Mouse (Mus musculus) forebrain, postnatal 0 days (tissue): ENCODE measurements around the gene Irak4. TPM values are rescaled to one million over a fixed set of nuclear protein-coding genes. Genes with fewer than 3 reads are reported as not detected.

Source experiments
- ATAC-seq: fragments of 200-750 bp; cut with Nextera tagmentation; 2 replicates; pipeline ENCODE4 v1.8.0; 2017; ENCODE audit warnings: mild to moderate bottlenecking, moderate library complexity
- DNase-seq: peaks from one replicate; pipeline ENCODE4 v3.0.0-alpha.2; 2015
- H3K27ac ChIP-seq: fragments of 300-500 bp; sonication (generic); 2 replicates; pipeline ENCODE4 v1.5.1; 2014; ENCODE audit warnings: low read depth, mild to moderate bottlenecking, antibody characterized with exemption, low read length, moderate library complexity, mixed read lengths
- H3K27me3 ChIP-seq: fragments of 300-500 bp; sonication (generic); 2 replicates; pipeline ENCODE4 v1.6.1; 2014; ENCODE audit warnings: mild to moderate bottlenecking, low read length, mixed read lengths; ENCODE audit not compliant: insufficient read depth
- H3K36me3 ChIP-seq: fragments of 300-500 bp; sonication (generic); 2 replicates; pipeline ENCODE4 v1.6.1; 2014; ENCODE audit warnings: mild to moderate bottlenecking, moderate library complexity; ENCODE audit not compliant: insufficient read depth
- H3K4me1 ChIP-seq: fragments of 300-500 bp; sonication (generic); 2 replicates; pipeline ENCODE4 v1.6.1; 2014; ENCODE audit warnings: antibody characterized with exemption; ENCODE audit not compliant: insufficient read depth
- H3K4me2 ChIP-seq: fragments of 300-500 bp; sonication (generic); 2 replicates; pipeline ENCODE4 v1.6.1; 2014; ENCODE audit warnings: low read depth, mild to moderate bottlenecking, moderate library complexity
- H3K4me3 ChIP-seq: fragments of 300-500 bp; sonication (generic); 2 replicates; pipeline ENCODE4 v1.5.1; 2014; ENCODE audit warnings: low read depth, low read length, mixed read lengths
- H3K9ac ChIP-seq: fragments of 300-500 bp; sonication (generic); 2 replicates; pipeline ENCODE4 v1.6.1; 2014; ENCODE audit warnings: mild to moderate bottlenecking
- H3K9me3 ChIP-seq: fragments of 300-500 bp; sonication (generic); 2 replicates; pipeline ENCODE4 v1.6.1; 2016; ENCODE audit warnings: low read length
- CTCF ChIP-seq: sonication (generic); IDR thresholded peaks from 2 replicates; pipeline ENCODE4 v1.5.1; 2016; ENCODE audit warnings: antibody characterized with exemption, control low read depth, low read depth
- WGBS: fragments of 180-500 bp; shearing (Covaris S2); extraction: QIAGEN DNeasy Blood & Tissue Kit; methylation state at CpG from one replicate; pipeline ENCODE4 v1.1.7; 2014; 5-methylcytosine and 5-hydroxymethylcytosine counted together
- polyA plus RNA-seq: library from polyadenylated mRNA; unstranded; fragments of >200 nt; fragmentation: Nextera tagmentation; extraction: Ambion mirVana; gene quantifications from 2 replicates; pipeline ENCODE4 v1.2.1, GENCODE M21; 2015
- total RNA-seq: library from RNA; depleted of rRNA; stranded (reverse); fragments of >200 nt; gene quantifications from 2 replicates; pipeline ENCODE4 v1.2.3, GENCODE M21; 2014

The Irak4 gene
- total and polyA plus RNA-seq, 2 experiments from 2014 or later: 1.7 to 2.3 TPM

DNA sequence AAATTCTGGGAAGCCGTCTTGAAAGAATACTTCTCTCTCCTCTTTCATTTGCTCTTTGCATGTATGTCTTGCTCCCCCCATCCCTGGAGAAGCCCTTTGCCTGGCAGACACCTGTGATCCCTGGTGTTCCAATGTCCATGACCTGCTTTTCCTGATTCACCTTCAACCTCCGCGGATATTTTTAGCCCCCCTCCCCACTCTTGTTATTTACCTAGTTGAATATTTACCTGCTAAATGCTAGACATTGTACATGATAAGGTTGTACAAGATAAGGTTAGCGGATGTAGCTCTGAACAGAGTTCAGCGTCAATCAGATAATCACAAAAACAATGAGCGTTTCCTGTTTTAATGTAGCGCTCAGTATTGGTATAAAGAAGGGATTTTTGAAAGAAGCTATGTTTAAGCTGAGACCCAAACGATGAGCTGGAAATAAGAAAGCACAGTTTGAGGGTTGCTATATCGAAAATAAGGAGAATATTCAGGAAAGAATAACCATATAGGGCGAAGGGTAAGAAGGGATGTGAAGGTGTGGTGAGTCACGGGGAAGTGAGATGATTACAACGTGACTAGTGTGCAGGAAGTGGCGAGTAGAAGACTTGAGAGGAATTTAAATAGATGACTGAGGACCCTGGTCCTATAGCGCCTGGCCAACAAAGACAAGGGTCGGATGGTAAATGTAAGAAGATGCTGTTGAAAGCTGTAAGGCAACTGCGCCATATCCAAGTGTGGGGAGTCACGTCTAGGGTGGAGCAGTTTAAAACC is 15.6 kb downstream of the Irak4 start:
- no peak overlapping the region for H3K4me2 ChIP-seq
- H3K9me3 ChIP-seq: no peaks in the 10 kb centered on the region
- no peak overlapping the region for H3K4me3 ChIP-seq
- no peaks in the 10 kb centered on the region for H3K27me3 ChIP-seq
- H3K9ac ChIP-seq: no peak overlapping the region
- 84% methylated on average over 17 of the region's 17 CpGs for WGBS
- ATAC-seq (no peak), DNase-seq (no peak)
- H3K4me1 ChIP-seq: no peaks in the 10 kb centered on the region
- H3K36me3 ChIP-seq: no peaks in the 10 kb centered on the region
- no peak overlapping the region for H3K27ac ChIP-seq
- no peak for TF ChIP-seq CTCF

DNA sequence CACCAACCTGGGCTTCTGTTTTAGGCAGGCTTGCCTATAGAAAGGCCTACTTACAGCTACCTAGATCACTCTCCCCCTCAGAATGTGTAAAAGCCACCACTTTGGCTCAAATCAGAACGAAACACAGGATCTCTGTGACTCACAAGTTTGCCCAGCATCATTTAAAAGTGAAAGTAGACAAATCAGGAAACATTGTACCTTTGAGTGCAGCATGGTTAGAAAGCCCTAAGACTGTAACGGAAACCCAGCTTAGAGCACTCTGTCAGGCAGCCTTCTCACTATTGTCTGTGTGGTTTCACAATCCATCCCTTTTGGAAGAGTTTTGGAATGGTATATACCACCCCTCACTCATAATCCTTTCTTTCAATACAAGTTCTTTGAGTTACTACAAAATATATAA is 21.5 kb downstream of the Irak4 start:
- no peak overlapping the region for H3K9ac ChIP-seq
- no peak overlapping the region for H3K4me2 ChIP-seq
- 85% methylated on average over 2 of the region's 2 CpGs for WGBS
- H3K36me3 ChIP-seq: no peaks in the 10 kb centered on the region
- H3K27me3 ChIP-seq: no peaks in the 10 kb centered on the region
- no peak for DNase-seq
- TF ChIP-seq CTCF: no peak
- ATAC-seq: no peak
- no peak overlapping the region for H3K27ac ChIP-seq
- no peaks in the 10 kb centered on the region for H3K4me1 ChIP-seq
- no peaks in the 10 kb centered on the region for H3K9me3 ChIP-seq
- no peak overlapping the region for H3K4me3 ChIP-seq

DNA sequence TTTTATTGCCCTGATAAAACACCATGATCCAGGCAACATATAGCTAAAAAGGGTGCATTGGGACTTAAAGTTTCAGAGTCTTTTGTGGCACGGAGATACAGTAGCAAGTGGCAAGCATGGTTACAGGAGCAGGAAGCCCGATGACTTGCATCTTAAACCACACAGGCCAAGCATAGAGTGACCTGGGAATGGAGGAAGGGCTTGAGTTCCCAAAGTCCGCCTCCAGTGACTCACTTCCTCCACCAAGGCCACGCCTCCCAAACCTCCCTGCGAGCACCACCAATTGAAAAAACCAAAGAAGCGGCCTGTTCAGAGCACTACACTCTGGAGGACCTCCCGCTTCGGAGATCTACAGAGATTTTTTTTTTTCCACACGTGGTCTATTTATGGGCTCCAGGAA is 22.4 kb downstream of the Irak4 start:
- Histone ChIP-seq H3K4me2 (no peak overlapping the region), H3K27me3 (no peaks in the 10 kb centered on the region), H3K4me3 (no peak overlapping the region), H3K36me3 (no peaks in the 10 kb centered on the region), H3K9me3 (no peaks in the 10 kb centered on the region), H3K27ac (no peak overlapping the region), H3K9ac (no peak overlapping the region), H3K4me1 (no peaks in the 10 kb centered on the region)
- DNase-seq (no peak), ATAC-seq (no peak)
- 90% methylated on average over 9 of the region's 9 CpGs for WGBS
- TF ChIP-seq CTCF: no peak

DNA sequence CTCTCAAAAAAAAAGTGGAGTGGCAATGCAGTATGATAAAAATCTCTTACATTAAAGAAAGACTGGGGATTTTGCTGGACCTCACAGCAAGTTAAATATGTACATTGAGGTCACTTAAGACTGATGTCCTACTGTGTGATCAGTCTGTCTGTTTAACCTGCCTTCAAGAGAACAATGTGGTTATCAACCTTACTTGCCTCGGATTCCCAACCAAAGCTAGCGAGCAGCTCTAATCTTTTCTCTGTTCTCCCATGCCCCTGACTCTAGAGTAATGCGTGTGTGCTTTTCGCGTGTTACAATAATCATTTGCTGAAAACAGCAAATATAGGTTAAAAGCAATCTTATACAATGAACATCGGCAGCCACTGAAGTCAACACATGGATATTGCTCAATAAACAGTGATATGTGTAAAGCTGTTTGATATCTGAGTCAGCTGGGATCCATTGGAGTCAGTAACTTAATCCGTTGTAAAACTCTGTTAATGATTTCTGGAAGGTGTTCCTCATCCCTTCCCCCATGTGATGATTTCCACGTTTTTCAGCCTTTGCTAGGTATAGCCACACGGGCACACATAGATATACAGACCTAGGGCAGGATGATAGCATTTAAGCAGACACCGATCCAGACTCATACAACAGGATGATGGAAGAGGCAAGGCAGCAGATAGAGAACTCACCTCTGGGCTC is 25.2 kb downstream of the Irak4 start:
- TF ChIP-seq CTCF: no peak
- 89% methylated on average over 10 of the region's 10 CpGs for WGBS

DNA sequence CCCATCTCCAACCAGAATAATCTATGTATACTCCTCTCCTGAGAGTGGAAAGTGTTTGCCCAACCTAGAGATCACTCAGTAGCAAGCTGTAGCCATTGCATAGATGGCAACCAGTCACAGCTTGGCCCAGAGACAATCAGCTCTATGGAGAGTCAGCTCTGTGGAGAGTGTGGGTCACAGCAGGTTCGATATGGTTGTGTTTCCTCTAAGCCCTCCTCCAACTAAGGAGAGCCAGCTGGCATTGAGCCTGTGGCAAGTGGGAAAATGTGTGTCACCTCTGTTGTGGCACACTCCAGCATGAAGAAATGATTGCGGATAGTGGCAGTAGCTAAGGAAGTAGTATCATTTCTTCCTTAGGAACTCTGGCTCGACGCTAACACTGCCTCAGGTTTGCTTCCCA is 28.1 kb downstream of the Irak4 start:
- no peaks in the 10 kb centered on the region for H3K9me3 ChIP-seq
- no peak overlapping the region for H3K4me2 ChIP-seq
- H3K27ac ChIP-seq: no peak overlapping the region
- no peaks in the 10 kb centered on the region for H3K36me3 ChIP-seq
- no peak for TF ChIP-seq CTCF
- no peaks in the 10 kb centered on the region for H3K4me1 ChIP-seq
- H3K9ac ChIP-seq: no peak overlapping the region
- no peak overlapping the region for H3K4me3 ChIP-seq
- ATAC-seq (no peak), DNase-seq (no peak)
- 77% methylated on average over 4 of the region's 4 CpGs for WGBS
- no peaks in the 10 kb centered on the region for H3K27me3 ChIP-seq

More for the DNA sequence above, 25.2 kb downstream of the Irak4 start:
- Histone ChIP-seq H3K27me3 (no peaks in the 10 kb centered on the region), H3K27ac (no peak overlapping the region), H3K4me3 (no peak overlapping the region), H3K4me2 (no peak overlapping the region), H3K4me1 (no peaks in the 10 kb centered on the region), H3K9ac (no peak overlapping the region), H3K9me3 (no peaks in the 10 kb centered on the region), H3K36me3 (no peaks in the 10 kb centered on the region)
- no peak for DNase-seq
- no peak for ATAC-seq

DNA sequence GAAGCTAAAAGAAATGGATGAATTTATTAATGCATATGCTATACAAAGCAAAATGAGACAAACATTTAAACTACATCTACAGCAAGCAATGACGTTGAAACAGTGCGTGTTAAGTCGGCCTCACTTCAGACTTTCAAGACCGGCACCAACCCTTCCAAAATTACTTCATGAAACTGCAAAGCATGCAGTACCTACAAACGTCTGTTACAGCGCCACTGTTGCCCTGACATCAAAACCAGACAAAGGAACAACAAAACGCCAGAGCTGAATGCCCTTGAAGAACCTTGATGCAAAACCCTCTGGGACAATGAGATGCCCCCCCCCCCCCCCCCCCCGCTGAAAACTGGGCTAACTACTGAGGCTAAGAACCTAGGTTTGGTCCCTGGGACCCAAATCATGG is 29.3 kb downstream of the Irak4 start:
- H3K36me3 ChIP-seq: no peaks in the 10 kb centered on the region
- no peaks in the 10 kb centered on the region for H3K9me3 ChIP-seq
- WGBS: 60% methylated on average over 8 of the region's 8 CpGs
- DNase-seq (no peak), ATAC-seq (no peak)
- no peak overlapping the region for H3K9ac ChIP-seq
- H3K27me3 ChIP-seq: no peaks in the 10 kb centered on the region
- TF ChIP-seq CTCF: peak; percentile 36; the same call in 1 of the 2 replicates
- no peaks in the 10 kb centered on the region for H3K4me1 ChIP-seq
- H3K4me3 ChIP-seq: no peak overlapping the region
- no peak overlapping the region for H3K27ac ChIP-seq
- no peak overlapping the region for H3K4me2 ChIP-seq

DNA sequence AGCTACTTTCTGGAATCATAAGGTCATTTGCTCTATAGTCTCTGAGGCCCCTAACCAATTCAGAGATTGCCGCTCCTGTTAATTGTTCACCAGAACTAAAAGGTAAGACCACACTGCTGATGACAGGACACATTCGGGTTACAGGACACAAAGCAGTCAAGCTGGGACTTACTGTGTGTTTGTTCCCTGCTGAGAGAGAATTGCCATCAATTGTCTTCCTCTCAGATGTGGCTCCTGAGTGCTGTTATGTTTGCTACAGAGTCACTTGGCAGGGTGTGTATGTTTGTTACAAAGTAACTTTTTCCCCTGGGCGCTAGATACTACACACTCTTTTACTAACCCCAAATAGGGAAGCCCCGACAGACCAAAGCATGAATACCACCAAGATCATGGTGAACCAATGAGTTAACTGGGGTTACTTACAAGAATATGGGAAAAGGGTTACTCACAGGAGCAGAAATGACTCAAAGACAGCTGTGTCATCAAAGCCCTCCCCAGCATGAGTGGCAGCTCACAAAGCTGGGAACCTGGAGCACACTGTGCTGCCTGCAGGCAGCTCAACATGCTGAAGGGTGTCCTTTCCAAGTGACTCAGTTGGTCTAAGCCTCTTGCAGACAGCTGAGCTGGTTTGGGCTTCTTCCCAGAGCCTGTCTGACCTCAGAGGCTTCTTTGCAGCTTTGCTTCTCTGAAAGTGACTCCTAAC is 31.3 kb downstream of the Irak4 start:
- H3K27ac ChIP-seq: no peak overlapping the region
- peaks cover 5% of the 10 kb centered on the region; the same call in 1 of the 2 replicates for H3K36me3 ChIP-seq
- H3K4me3 ChIP-seq: no peak overlapping the region
- ATAC-seq (no peak), DNase-seq (no peak)
- WGBS: 61% methylated on average over 4 of the region's 4 CpGs
- H3K4me1 ChIP-seq: no peaks in the 10 kb centered on the region
- no peaks in the 10 kb centered on the region for H3K9me3 ChIP-seq
- H3K27me3 ChIP-seq: no peaks in the 10 kb centered on the region
- TF ChIP-seq CTCF: no peak
- no peak overlapping the region for H3K9ac ChIP-seq
- no peak overlapping the region for H3K4me2 ChIP-seq
